Mouse (Mus musculus) CH12.LX (cell line): ENCODE results near the gene Kntc1. TPM values are rescaled to one million over a fixed set of nuclear protein-coding genes. Genes with fewer than 3 reads are reported as not detected.

Source experiments
- DNase-seq: peaks from one replicate; pipeline ENCODE4 v3.0.0-alpha.2; 2013; ENCODE audit errors: extremely low read depth
- H3K27ac ChIP-seq: 2 replicates; pipeline ENCODE4 v1.5.1; 2012; ENCODE audit warnings: low read depth, mild to moderate bottlenecking, control low read depth, moderate library complexity; ENCODE audit not compliant: insufficient read depth
- H3K27me3 ChIP-seq: replicated peaks from 2 replicates; pipeline ENCODE3; 2012; ENCODE audit warnings: inconsistent platforms
- H3K36me3 ChIP-seq, 2 experiments: replicated peaks in 1 of 2; 2 replicates each; pipeline versions ENCODE3 to v1.6.1; 2012; ENCODE audit warnings: inconsistent platforms in 1 of 2, low read length in 1 of 2, mild to moderate bottlenecking in 1 of 2, mixed read lengths in 1 of 2, moderate library complexity in 1 of 2; ENCODE audit not compliant: control insufficient read depth in 1 of 2, insufficient read depth in 1 of 2
- H3K4me1 ChIP-seq, 2 experiments: 2 replicates each; pipeline ENCODE4 v1.6.1; 2012; ENCODE audit warnings: inconsistent platforms in 1 of 2, moderate library complexity in 1 of 2; ENCODE audit not compliant: insufficient read depth in 2 of 2, control insufficient read depth in 1 of 2
- H3K4me2 ChIP-seq: 2 replicates; pipeline ENCODE4 v1.6.1; 2012; ENCODE audit warnings: low read depth, mild to moderate bottlenecking, control low read depth; ENCODE audit not compliant: poor library complexity, insufficient read depth, severe bottlenecking
- H3K4me3 ChIP-seq, 3 experiments: fragments of 150-350 bp in 1 of 3; sonication (generic) in 1 of 3; replicated peaks in 1 of 3; 2 replicates each; pipeline versions ENCODE3 to v1.5.1; 2011 to 2012; ENCODE audit warnings: low read depth in 2 of 3, low read length in 2 of 3, mild to moderate bottlenecking in 2 of 3, moderate library complexity in 2 of 3, control low read depth in 1 of 3, improper control_type of control experiment in 1 of 3, inconsistent platforms in 1 of 3, mixed read lengths in 1 of 3; ENCODE audit not compliant: poor library complexity in 1 of 3
- H3K79me2 ChIP-seq: replicated peaks from 2 replicates; pipeline ENCODE4 v1.6.1; 2012; ENCODE audit warnings: mild to moderate bottlenecking, moderate library complexity; ENCODE audit not compliant: control insufficient read depth, poor library complexity, insufficient read depth, severe bottlenecking; ENCODE audit errors: extremely low read depth
- H3K9ac ChIP-seq: 2 replicates; pipeline ENCODE4 v1.6.1; 2012; ENCODE audit warnings: low read depth, mild to moderate bottlenecking, control low read depth, moderate library complexity; ENCODE audit not compliant: insufficient read depth
- H3K9me3 ChIP-seq: replicated peaks from 2 replicates; pipeline ENCODE3; 2012; ENCODE audit warnings: low read length, inconsistent platforms, mixed read lengths
- CHD2 ChIP-seq: IDR thresholded peaks from 2 replicates; pipeline ENCODE4 v1.6.1; 2011; ENCODE audit warnings: low read length, improper control_type of control experiment
- CTCF ChIP-seq, 2 experiments: IDR thresholded peaks in 1 of 2; conservative IDR thresholded peaks in 1 of 2; 2 replicates each; pipeline ENCODE4 v1.5.1; 2011 to 2012; ENCODE audit warnings: low read depth in 2 of 2, low read length in 2 of 2, improper control_type of control experiment in 1 of 2, inconsistent platforms in 1 of 2, mild to moderate bottlenecking in 1 of 2, moderate library complexity in 1 of 2
- EP300 ChIP-seq: IDR thresholded peaks from 2 replicates; pipeline ENCODE4 v1.6.1; 2011; ENCODE audit warnings: low read length, improper control_type of control experiment
- ETS1 ChIP-seq: conservative IDR thresholded peaks from 2 replicates; pipeline ENCODE4 v1.6.1; 2012; ENCODE audit warnings: low read depth, mild to moderate bottlenecking, inconsistent platforms, low read length, improper control_type of control experiment, moderate library complexity
- GABPA ChIP-seq: IDR thresholded peaks from 2 replicates; pipeline ENCODE4 v1.6.1; 2012; ENCODE audit warnings: low read depth, low read length, improper control_type of control experiment, inconsistent platforms; ENCODE audit not compliant: insufficient replicate concordance
- HCFC1 ChIP-seq: IDR thresholded peaks from 2 replicates; pipeline ENCODE4 v1.6.1; 2012; ENCODE audit warnings: low read depth, mild to moderate bottlenecking, inconsistent platforms, low read length, improper control_type of control experiment
- IRF4 ChIP-seq: IDR thresholded peaks from 2 replicates; pipeline ENCODE4 v1.6.1; 2014; ENCODE audit warnings: low read depth, mild to moderate bottlenecking, inconsistent platforms, low read length, improper control_type of control experiment
- KAT2A ChIP-seq: IDR thresholded peaks from 2 replicates; pipeline ENCODE4 v1.6.1; 2012; ENCODE audit warnings: low read length, improper control_type of control experiment, inconsistent platforms; ENCODE audit not compliant: insufficient replicate concordance
- MAFK ChIP-seq: IDR thresholded peaks from 2 replicates; pipeline ENCODE4 v1.6.1; 2011; ENCODE audit warnings: low read length, improper control_type of control experiment; ENCODE audit not compliant: insufficient replicate concordance
- MAZ ChIP-seq: IDR thresholded peaks from 2 replicates; pipeline ENCODE4 v1.6.1; 2012; ENCODE audit warnings: low read depth, mild to moderate bottlenecking, inconsistent platforms, low read length, improper control_type of control experiment, moderate library complexity
- MXI1 ChIP-seq: IDR thresholded peaks from 2 replicates; pipeline ENCODE4 v1.6.1; 2011; ENCODE audit warnings: mild to moderate bottlenecking, low read depth, low read length, improper control_type of control experiment
- MYC ChIP-seq: IDR thresholded peaks from 2 replicates; pipeline ENCODE4 v1.6.1; 2011; ENCODE audit warnings: low read depth, mild to moderate bottlenecking, improper control_type of control experiment, low read length
- NELFE ChIP-seq: IDR thresholded peaks from 2 replicates; pipeline ENCODE4 v1.6.1; 2011; ENCODE audit warnings: low read depth, low read length, improper control_type of control experiment
- NRF1 ChIP-seq: IDR thresholded peaks from 2 replicates; pipeline ENCODE4 v1.6.1; 2014; ENCODE audit warnings: low read depth, mild to moderate bottlenecking, inconsistent platforms, low read length, improper control_type of control experiment, moderate library complexity
- POLR2A ChIP-seq: IDR thresholded peaks from 2 replicates; pipeline ENCODE4 v1.6.1; 2011; ENCODE audit warnings: low read depth, mild to moderate bottlenecking, improper control_type of control experiment, low read length
- POLR2AphosphoS2 ChIP-seq: IDR thresholded peaks from 2 replicates; pipeline ENCODE4 v1.6.1; 2011; ENCODE audit warnings: low read depth, low read length, improper control_type of control experiment
- RCOR1 ChIP-seq: conservative IDR thresholded peaks from 2 replicates; pipeline ENCODE4 v1.6.1; 2012; ENCODE audit warnings: low read depth, mild to moderate bottlenecking, inconsistent platforms, low read length, improper control_type of control experiment
- SIN3A ChIP-seq: IDR thresholded peaks from 2 replicates; pipeline ENCODE4 v1.6.1; 2012; ENCODE audit warnings: low read length, improper control_type of control experiment, inconsistent platforms
- TCF12 ChIP-seq: IDR thresholded peaks from 2 replicates; pipeline ENCODE4 v1.6.1; 2014; ENCODE audit warnings: low read depth, mild to moderate bottlenecking, inconsistent platforms, low read length, improper control_type of control experiment
- UBTF ChIP-seq: IDR thresholded peaks from 2 replicates; pipeline ENCODE4 v1.6.1; 2012; ENCODE audit warnings: low read depth, mild to moderate bottlenecking, inconsistent platforms, low read length, improper control_type of control experiment, moderate library complexity
- USF1 ChIP-seq: IDR thresholded peaks from 2 replicates; pipeline ENCODE4 v1.6.1; 2014; ENCODE audit warnings: low read depth, mild to moderate bottlenecking, inconsistent platforms, low read length, improper control_type of control experiment
- ZKSCAN1 ChIP-seq: IDR thresholded peaks from 2 replicates; pipeline ENCODE4 v1.6.1; 2012; ENCODE audit warnings: low read depth, inconsistent platforms, low read length, improper control_type of control experiment, borderline replicate concordance
- ZMIZ1 ChIP-seq: IDR thresholded peaks from 2 replicates; pipeline ENCODE4 v1.6.1; 2012; ENCODE audit warnings: low read depth, mild to moderate bottlenecking, inconsistent platforms, low read length, improper control_type of control experiment
- ZNF384 ChIP-seq: IDR thresholded peaks from 2 replicates; pipeline ENCODE4 v1.6.1; 2012; ENCODE audit warnings: low read depth, low read length, improper control_type of control experiment, inconsistent platforms
- dilution Hi-C: fragments of 300-500 bp; cut with MboI; formaldehyde crosslinking; loops from 2 replicates; pipeline ENCODE4 v1.14.3; 2020; ENCODE audit warnings: low sequenced_read_pairs; ENCODE audit not compliant: extremely low pct_unique_long_range_greater_than_20kb, extremely low pct_ligation_motif_present
- in situ Hi-C: fragments of 300-500 bp; cut with MboI; formaldehyde crosslinking; loops from 3 replicates; pipeline ENCODE4 v1.14.3; 2019; ENCODE audit warnings: low sequenced_read_pairs, low pct_ligation_motif_present, low pct_unique_long_range_greater_than_20kb, mixed read lengths
- polyA plus RNA-seq: library from polyadenylated mRNA; unstranded; fragments of >175 nt; gene quantifications from 2 replicates; pipeline ENCODE4 v1.2.1, GENCODE M21; 2012; ENCODE audit warnings: low read depth; ENCODE audit not compliant: insufficient read length
- total RNA-seq, 2 experiments: library from RNA; depleted of rRNA; stranded (reverse); fragments of 300-350 nt in 1 of 2; fragments of >200 nt in 1 of 2; gene quantifications; 2 replicates each; pipeline ENCODE4 v1.2.3; 2012 to 2014

The Kntc1 gene
- total and polyA plus RNA-seq, 3 experiments, result 30.4 to 37.4 (median 30.5) TPM

GRCm38 (mm10) chr5:123808541-123808940 lies 59.0 kb downstream of the Kntc1 start:
- peaks cover 55 to 96% of the 10 kb centered on the region in 2 experiments for H3K36me3 ChIP-seq
- H3K4me1 ChIP-seq, result no peaks in the 10 kb centered on the region
- no peaks in the 10 kb centered on the region for H3K9me3 ChIP-seq

GRCm38 (mm10) chr5:123809156-123809555 lies 59.6 kb downstream of the Kntc1 start:
- DNase-seq, result no peak
- Histone ChIP-seq H3K4me1 (no peaks in the 10 kb centered on the region), H3K36me3 (peaks cover 55 to 94% of the 10 kb centered on the region in 2 experiments), H3K4me3 (no peak overlapping the region), H3K9me3 (no peaks in the 10 kb centered on the region), H3K27ac (no peak overlapping the region), H3K9ac (no peak overlapping the region), H3K4me2 (no peak overlapping the region), H3K79me2 (no peaks in the 10 kb centered on the region), H3K27me3 (no peaks in the 10 kb centered on the region)
- no peak for TF ChIP-seq CHD2
- TF ChIP-seq GABPA, result no peak
- TF ChIP-seq CTCF (conservative IDR thresholded peaks at IDR 0.05 in 1 of 2, IDR thresholded peaks at IDR 0.05 in 1 of 2; ENCODE audit: low read depth in 2 of 2, low read length in 2 of 2), result no peak
- no peak for TF ChIP-seq ZKSCAN1
- no peak for TF ChIP-seq HCFC1
- no peak for TF ChIP-seq MAFK
- TF ChIP-seq EP300, result no peak
- no peak for TF ChIP-seq TCF12
- TF ChIP-seq RCOR1, result no peak
- no peak for TF ChIP-seq ZMIZ1
- TF ChIP-seq UBTF, result no peak
- no peak for TF ChIP-seq POLR2AphosphoS2
- TF ChIP-seq USF1, result no peak
- no peak for TF ChIP-seq MYC
- no peak for TF ChIP-seq MXI1
- TF ChIP-seq KAT2A, result no peak
- no peak for TF ChIP-seq NRF1
- dilution Hi-C loops, result no loop called here
- in situ Hi-C loops, result no loop called here

More at GRCm38 (mm10) chr5:123808541-123808940, 59.0 kb downstream of the Kntc1 start:
- TF ChIP-seq ETS1 (no peak), USF1 (no peak), ZNF384 (no peak), NELFE (no peak), SIN3A (no peak), POLR2A (no peak), MAZ (no peak), RCOR1 (no peak), GABPA (no peak), HCFC1 (no peak), IRF4 (no peak)
- Histone ChIP-seq H3K4me3 (no peak overlapping the region), H3K4me2 (no peak overlapping the region), H3K27me3 (no peaks in the 10 kb centered on the region), H3K27ac (no peak overlapping the region), H3K79me2 (no peaks in the 10 kb centered on the region), H3K9ac (no peak overlapping the region)
- dilution Hi-C loops (no loop called here), in situ Hi-C loops (no loop called here)
- DNase-seq, result no peak
